14 mouse cellular contexts compared by ENCODE assay signal in genomic region chr15:30757991-30758390, GRCm38 (mm10).
"Had no signal": no experiment of that assay in that cellular context is flagged by ENCODE, and none has a peak within 500 bp of the region (broad histone marks: within the 10 kb centered on the region; RNA-seq: fewer than 3 reads in every experiment).

No protein-coding gene starts in this region.

- DNase-seq: gastrocnemius, postnatal 14 days; gastrocnemius, postnatal 36 days; heart, adult 11 months; heart, adult 2 months; heart, postnatal 14 days; heart, postnatal 36 days; kidney, adult 11 months; kidney, adult 2 months; kidney, adult 9 months; kidney, postnatal 14 days; kidney, postnatal 36 days; layer of hippocampus, adult 9-11 months; layer of hippocampus, postnatal 36 days; left cerebral cortex, postnatal 4 days had no signal
